Mouse (Mus musculus) spleen, adult 2 months (tissue): ENCODE measurements around the gene Cort.
"Not testable (repeated sequence)": the region's sequence is repeated elsewhere in the genome, so short reads cannot be mapped to it uniquely, and the experiment has no call there.

ENCODE experiments used
- CTCF ChIP-seq: fragments of 200-500 bp; IDR thresholded peaks from 2 replicates; pipeline ENCODE4 v1.5.1; 2011; ENCODE audit warnings: mild to moderate bottlenecking, inconsistent platforms; ENCODE audit not compliant: insufficient read depth, insufficient read length, insufficient replicate concordance; ENCODE audit errors: extremely low read depth
- POLR2A ChIP-seq: fragments of 200-500 bp; IDR thresholded peaks from 2 replicates; pipeline ENCODE4 v1.6.1; 2011; ENCODE audit warnings: low read depth, low read length, inconsistent platforms

- not testable (repeated sequence) for TF ChIP-seq POLR2A, CTCF
These were observed 6.5 kb downstream of the Cort start for GRCm38 (mm10) chr4:149119978-149120562.
